Mouse (Mus musculus) C2C12 (cell line): ENCODE data around the gene Itgad. TPM values are rescaled to one million over a fixed set of nuclear protein-coding genes. Genes with fewer than 3 reads are reported as not detected.

ENCODE experiments used
- H3K27me3 ChIP-seq: one replicate; pipeline ENCODE4 v1.6.1; 2011; ENCODE audit not compliant: control insufficient read depth, insufficient read depth, insufficient read length
- H3K36me3 ChIP-seq: one replicate; pipeline ENCODE4 v1.6.1; 2011; ENCODE audit not compliant: control insufficient read depth, insufficient read depth
- H3K4me3 ChIP-seq: one replicate; pipeline ENCODE4 v1.5.1; 2011; ENCODE audit warnings: mild to moderate bottlenecking, control low read depth; ENCODE audit not compliant: poor library complexity, insufficient read depth, severe bottlenecking
- H3K79me2 ChIP-seq: one replicate; pipeline ENCODE4 v1.6.1; 2011; ENCODE audit not compliant: control insufficient read depth, insufficient read depth
- H3K79me3 ChIP-seq: one replicate; pipeline ENCODE4 v1.6.1; 2011; ENCODE audit warnings: low read depth, control low read depth
- H3ac ChIP-seq: one replicate; pipeline ENCODE3; 2011; ENCODE audit warnings: low read depth; ENCODE audit not compliant: control insufficient read depth, insufficient read length
- CEBPB ChIP-seq: IDR thresholded peaks from one replicate; pipeline ENCODE4 v1.6.1; 2011; ENCODE audit warnings: low read depth, mild to moderate bottlenecking, control low read depth, moderate library complexity
- CTCF ChIP-seq: IDR thresholded peaks from one replicate; pipeline ENCODE4 v1.5.1; 2011; ENCODE audit not compliant: control insufficient read depth, insufficient read depth, insufficient read length
- FOSL1 ChIP-seq: IDR thresholded peaks from one replicate; pipeline ENCODE4 v1.8.0; 2011; ENCODE audit warnings: mild to moderate bottlenecking, low read length; ENCODE audit not compliant: poor library complexity, insufficient read depth, severe bottlenecking
- MAX ChIP-seq: IDR thresholded peaks from one replicate; pipeline ENCODE4 v1.6.1; 2011; ENCODE audit warnings: mild to moderate bottlenecking, control low read depth
- MYOD1 ChIP-seq: IDR thresholded peaks from one replicate; pipeline ENCODE4 v1.6.1; 2011; ENCODE audit warnings: low read depth; ENCODE audit not compliant: control insufficient read depth, insufficient read length
- MYOG ChIP-seq: IDR thresholded peaks from one replicate; pipeline ENCODE4 v1.6.1; 2011; ENCODE audit not compliant: control insufficient read depth, insufficient read length; ENCODE audit errors: extremely low read depth
- USF1 ChIP-seq: IDR thresholded peaks from one replicate; pipeline ENCODE4 v1.6.1; 2011; ENCODE audit warnings: low read depth, mild to moderate bottlenecking, control low read depth, moderate library complexity
- polyA plus RNA-seq: library from polyadenylated mRNA; unstranded; fragments of >200 nt; fragmentation: generic; extraction: Trizol; gene quantifications from one replicate; pipeline ENCODE4 v1.2.1, GENCODE M21; 2012; ENCODE audit warnings: missing spikeins

The Itgad gene
- polyA plus RNA-seq, 1 experiment: not detected

- peaks cover 5% of the 10 kb centered on the region for H3K79me3 ChIP-seq
- H3K36me3 ChIP-seq: peaks cover 16% of the 10 kb centered on the region
- no peaks in the 10 kb centered on the region for H3K27me3 ChIP-seq
- H3K4me3 ChIP-seq: no peak overlapping the region
- H3K79me2 ChIP-seq: peaks cover 16% of the 10 kb centered on the region
- TF ChIP-seq CEBPB (peak; percentile 76), MYOD1 (no peak), CTCF (no peak), MYOG (no peak)
- no peak overlapping the region for H3ac ChIP-seq
Measured at GRCm38 (mm10) chr7:128238991-128239390, 84.8 kb downstream of the Itgad start.

GRCm38 (mm10) chr7:128240131-128240784 is 86.1 kb downstream of the Itgad start:
- peaks cover 22% of the 10 kb centered on the region for H3K36me3 ChIP-seq
- H3K79me3 ChIP-seq: peaks cover 5% of the 10 kb centered on the region
- TF ChIP-seq MYOG: no peak
- TF ChIP-seq USF1: no peak
- TF ChIP-seq FOSL1: no peak
- no peak for TF ChIP-seq CTCF
- TF ChIP-seq MYOD1: no peak
- no peak for TF ChIP-seq CEBPB
- no peak for TF ChIP-seq MAX
- no peak overlapping the region for H3ac ChIP-seq
- no peak overlapping the region for H3K4me3 ChIP-seq
- no peaks in the 10 kb centered on the region for H3K27me3 ChIP-seq
- H3K79me2 ChIP-seq: peaks cover 16% of the 10 kb centered on the region

- Histone ChIP-seq H3K36me3 (peaks cover 17% of the 10 kb centered on the region), H3ac (no peak overlapping the region), H3K79me2 (peaks cover 14% of the 10 kb centered on the region), H3K27me3 (no peaks in the 10 kb centered on the region), H3K4me3 (no peak overlapping the region), H3K79me3 (peaks cover 2% of the 10 kb centered on the region)
- TF ChIP-seq MYOD1: no peak
Measured at GRCm38 (mm10) chr7:128242331-128242730, 88.2 kb downstream of the Itgad start.

GRCm38 (mm10) chr7:128243921-128244320 is 89.7 kb downstream of the Itgad start:
- Histone ChIP-seq H3K27me3 (no peaks in the 10 kb centered on the region), H3K79me3 (peaks cover 10% of the 10 kb centered on the region), H3K79me2 (peaks cover 30% of the 10 kb centered on the region), H3K36me3 (peaks cover 17% of the 10 kb centered on the region), H3K4me3 (no peak overlapping the region), H3ac (no peak overlapping the region)
- no peak for TF ChIP-seq MAX
- no peak for TF ChIP-seq MYOD1
- no peak for TF ChIP-seq CTCF
- no peak for TF ChIP-seq USF1
- no peak for TF ChIP-seq FOSL1
- TF ChIP-seq MYOG: no peak
- no peak for TF ChIP-seq CEBPB

- no peak overlapping the region for H3ac ChIP-seq
- H3K36me3 ChIP-seq: peaks cover 23% of the 10 kb centered on the region
- peaks cover 12% of the 10 kb centered on the region for H3K79me3 ChIP-seq
- no peak for TF ChIP-seq CEBPB
- no peak for TF ChIP-seq USF1
- TF ChIP-seq FOSL1: no peak
- no peak for TF ChIP-seq MYOG
- no peak for TF ChIP-seq MAX
- TF ChIP-seq CTCF: no peak
- TF ChIP-seq MYOD1: no peak
- H3K79me2 ChIP-seq: peaks cover 31% of the 10 kb centered on the region
- no peak overlapping the region for H3K4me3 ChIP-seq
- H3K27me3 ChIP-seq: no peaks in the 10 kb centered on the region
Measured at GRCm38 (mm10) chr7:128244410-128245025, 90.3 kb downstream of the Itgad start.

- no peak overlapping the region for H3K4me3 ChIP-seq
- peaks cover 27% of the 10 kb centered on the region for H3K79me2 ChIP-seq
- TF ChIP-seq CEBPB (no peak), USF1 (no peak), CTCF (no peak), MYOD1 (no peak), FOSL1 (no peak), MAX (no peak), MYOG (no peak)
- H3K36me3 ChIP-seq: peaks cover 32% of the 10 kb centered on the region
- no peak overlapping the region for H3ac ChIP-seq
- no peaks in the 10 kb centered on the region for H3K27me3 ChIP-seq
- H3K79me3 ChIP-seq: peaks cover 12% of the 10 kb centered on the region
Measured at GRCm38 (mm10) chr7:128245547-128245946, 91.4 kb downstream of the Itgad start.
